Mouse (Mus musculus) G1E (cell line): Measurements from ENCODE around the gene Kcna10.

Source experiments
- CTCF ChIP-seq: IDR thresholded peaks from 2 replicates; pipeline ENCODE4 v1.5.1; 2012; ENCODE audit warnings: low read depth, low read length, inconsistent platforms, mixed read lengths
- GATA1 ChIP-seq: IDR thresholded peaks from 2 replicates; pipeline ENCODE4 v1.6.1; 2012; ENCODE audit warnings: borderline replicate concordance, low read length, inconsistent platforms, mixed read lengths
- GATA2 ChIP-seq: IDR thresholded peaks from 2 replicates; pipeline ENCODE4 v1.6.1; 2012; ENCODE audit warnings: low read depth, low read length, inconsistent platforms, borderline replicate concordance

- TF ChIP-seq CTCF (no peak), GATA1 (no peak), GATA2 (no peak)
Measured at GRCm38 (mm10) chr3:107218572-107218971, 35.7 kb downstream of the Kcna10 start.
